Mouse (Mus musculus): Measurements from ENCODE around the gene Chchd3.
A peak's percentile ranks its signal among the peaks of the same experiment; 100 is the strongest.

Chchd3 gene

GRCm38 (mm10) chr6:32936365-32936764, 123.7 kb downstream of the Chchd3 start:
- no peak for DNase-seq (ENCODE audit: low spot score in 2 of 2)

GRCm38 (mm10) chr6:32935576-32935975, 124.5 kb downstream of the Chchd3 start:
- DNase-seq (ENCODE audit: low spot score in 2 of 2), result no peak

GRCm38 (mm10) chr6:32931106-32931770, 128.8 kb downstream of the Chchd3 start:
- no peak for DNase-seq (ENCODE audit: low spot score in 2 of 2)

GRCm38 (mm10) chr6:32922391-32922790, 137.7 kb downstream of the Chchd3 start:
- no peak for DNase-seq (ENCODE audit: low spot score in 2 of 2)

- DNase-seq (ENCODE audit: low spot score in 2 of 2), result no peak
These were observed 140.0 kb downstream of the Chchd3 start for GRCm38 (mm10) chr6:32920091-32920490.

- no peak for DNase-seq (ENCODE audit: low spot score in 2 of 2)
These were observed 149.4 kb downstream of the Chchd3 start for GRCm38 (mm10) chr6:32910692-32911091.

GRCm38 (mm10) chr6:32899061-32899460, 161.0 kb downstream of the Chchd3 start:
- DNase-seq (ENCODE audit: low spot score in 2 of 2), result no peak

- DNase-seq (ENCODE audit: low spot score in 2 of 2), result no peak
These were observed 166.0 kb downstream of the Chchd3 start for GRCm38 (mm10) chr6:32894100-32894499.

- no peak for DNase-seq (ENCODE audit: low spot score in 2 of 2)
These were observed 169.3 kb downstream of the Chchd3 start for GRCm38 (mm10) chr6:32890726-32891125.

- no peak for DNase-seq (ENCODE audit: low spot score in 2 of 2)
These were observed 171.0 kb downstream of the Chchd3 start for GRCm38 (mm10) chr6:32888894-32889529.

GRCm38 (mm10) chr6:32878586-32878985, 181.5 kb downstream of the Chchd3 start:
- DNase-seq (ENCODE audit: low spot score in 2 of 2), result no peak

GRCm38 (mm10) chr6:32874176-32874575, 185.9 kb downstream of the Chchd3 start:
- DNase-seq (ENCODE audit: low spot score in 2 of 2), result no peak

GRCm38 (mm10) chr6:32872805-32873204, 187.3 kb downstream of the Chchd3 start:
- DNase-seq (ENCODE audit: low spot score in 2 of 2), result no peak

- DNase-seq (ENCODE audit: low spot score in 2 of 2), result no peak
These were observed 209.1 kb downstream of the Chchd3 start for GRCm38 (mm10) chr6:32850960-32851359.

GRCm38 (mm10) chr6:32848974-32849373, 211.1 kb downstream of the Chchd3 start:
- no peak for DNase-seq (ENCODE audit: low spot score in 2 of 2)

GRCm38 (mm10) chr6:32845463-32845862, 214.6 kb downstream of the Chchd3 start:
- no peak for DNase-seq (ENCODE audit: low spot score in 2 of 2)

GRCm38 (mm10) chr6:32837939-32838301, 222.1 kb downstream of the Chchd3 start:
- no peak for DNase-seq (ENCODE audit: low spot score in 2 of 2)

- DNase-seq (ENCODE audit: low spot score in 2 of 2), result no peak
These were observed 222.7 kb downstream of the Chchd3 start for GRCm38 (mm10) chr6:32837165-32837938.

GRCm38 (mm10) chr6:32823856-32824620, 236.0 kb downstream of the Chchd3 start:
- no peak for DNase-seq (ENCODE audit: low spot score in 2 of 2)

- DNase-seq (ENCODE audit: low spot score in 2 of 2), result no peak
These were observed 241.1 kb downstream of the Chchd3 start for GRCm38 (mm10) chr6:32818961-32819360.

GRCm38 (mm10) chr6:32808796-32809195, 251.3 kb downstream of the Chchd3 start:
- peak in 1 of 2 experiments; percentile 18 for DNase-seq (ENCODE audit: low spot score in 2 of 2)

GRCm38 (mm10) chr6:32807771-32808170, 252.3 kb downstream of the Chchd3 start:
- no peak for DNase-seq (ENCODE audit: low spot score in 2 of 2)

Measured in heart, adult 9 months (tissue).